ENCODE assay signal across 14 mouse cellular contexts in genomic region chr17:45402126-45402525, GRCm38 (mm10).
"Had no signal": no experiment of that assay in that cellular context is flagged by ENCODE, and none has a peak within 500 bp of the region (broad histone marks: within the 10 kb centered on the region; RNA-seq: fewer than 3 reads in every experiment).

No protein-coding gene starts in this region.

- H3K27ac ChIP-seq: hindbrain, postnatal 0 days; limb, embryonic 12.5 days; liver, embryonic 15.5 days; midbrain, embryonic 10.5 days; neural tube, embryonic 15.5 days had no signal

- H3K27me3 ChIP-seq: limb, embryonic 12.5 days; liver, embryonic 15.5 days; neural tube, embryonic 15.5 days had no signal

- H3K4me3 ChIP-seq: limb, embryonic 12.5 days; liver, embryonic 15.5 days; midbrain, embryonic 10.5 days; myocyte; neural tube, embryonic 15.5 days had no signal

- H3K4me1 ChIP-seq: midbrain, embryonic 10.5 days had no signal

- DNase-seq: layer of hippocampus, postnatal 36 days; lung, adult 2 months; lung, postnatal 36 days; midbrain, embryonic 14.5 days; right cerebral cortex, adult 18-20 months; right cerebral cortex, postnatal 25 days; thymus, postnatal 14 days had no signal

- ATAC-seq: hindbrain, postnatal 0 days; lung, postnatal 0 days had no signal
